Mouse (Mus musculus) hindbrain, embryonic 14.5 days (tissue): ENCODE data around the gene Wwp2. TPM values are rescaled to one million over a fixed set of nuclear protein-coding genes. Genes with fewer than 3 reads are reported as not detected.

Source experiments
- ATAC-seq: fragments of 200-750 bp; cut with Nextera tagmentation; 2 replicates; pipeline ENCODE4 v1.8.0; 2017; ENCODE audit warnings: moderate number of reproducible peaks, mild to moderate bottlenecking, moderate TSS enrichment, moderate library complexity; ENCODE audit not compliant: low FRiP score
- DNase-seq: peaks from one replicate; pipeline ENCODE4 v3.0.0-alpha.2; 2015; ENCODE audit warnings: low spot score
- H3K27ac ChIP-seq: fragments of 300-500 bp; sonication (generic); 2 replicates; pipeline ENCODE4 v1.5.1; 2014; ENCODE audit warnings: mild to moderate bottlenecking, moderate library complexity
- H3K27me3 ChIP-seq: fragments of 300-500 bp; sonication (generic); 2 replicates; pipeline ENCODE4 v1.6.1; 2014; ENCODE audit warnings: mild to moderate bottlenecking, low read length, mixed read lengths; ENCODE audit not compliant: control insufficient read depth, insufficient read depth
- H3K36me3 ChIP-seq: fragments of 300-500 bp; sonication (generic); replicated peaks from 2 replicates; pipeline ENCODE4 v1.6.1; 2014; ENCODE audit not compliant: control insufficient read depth, insufficient read depth
- H3K4me1 ChIP-seq: fragments of 300-500 bp; sonication (generic); replicated peaks from 2 replicates; pipeline ENCODE4 v1.6.1; 2014; ENCODE audit warnings: antibody characterized with exemption, low read length, mixed read lengths; ENCODE audit not compliant: control insufficient read depth, insufficient read depth
- H3K4me2 ChIP-seq: fragments of 300-500 bp; sonication (generic); replicated peaks from 2 replicates; pipeline ENCODE4 v1.6.1; 2014; ENCODE audit warnings: mild to moderate bottlenecking, moderate library complexity
- H3K4me3 ChIP-seq: fragments of 300-500 bp; sonication (generic); replicated peaks from 2 replicates; pipeline ENCODE4 v1.5.1; 2014; ENCODE audit warnings: mild to moderate bottlenecking, low read length
- H3K9ac ChIP-seq: fragments of 300-500 bp; sonication (generic); 2 replicates; pipeline ENCODE4 v1.6.1; 2014
- H3K9me3 ChIP-seq: fragments of 300-500 bp; sonication (generic); 2 replicates; pipeline ENCODE4 v1.6.1; 2016; ENCODE audit warnings: low read length; ENCODE audit not compliant: control insufficient read depth
- WGBS: fragments of 180-500 bp; shearing (Covaris S2); extraction: QIAGEN DNeasy Blood & Tissue Kit; methylation state at CpG from one replicate; pipeline ENCODE4 v1.1.7; 2014; 5-methylcytosine and 5-hydroxymethylcytosine counted together
- polyA plus RNA-seq: library from polyadenylated mRNA; unstranded; fragments of >200 nt; fragmentation: Nextera tagmentation; extraction: Ambion mirVana; gene quantifications from 2 replicates; pipeline ENCODE4 v1.2.1, GENCODE M21; 2014

The Wwp2 gene
- polyA plus RNA-seq, 1 experiment from 2014 or later: 37.5 TPM

DNA sequence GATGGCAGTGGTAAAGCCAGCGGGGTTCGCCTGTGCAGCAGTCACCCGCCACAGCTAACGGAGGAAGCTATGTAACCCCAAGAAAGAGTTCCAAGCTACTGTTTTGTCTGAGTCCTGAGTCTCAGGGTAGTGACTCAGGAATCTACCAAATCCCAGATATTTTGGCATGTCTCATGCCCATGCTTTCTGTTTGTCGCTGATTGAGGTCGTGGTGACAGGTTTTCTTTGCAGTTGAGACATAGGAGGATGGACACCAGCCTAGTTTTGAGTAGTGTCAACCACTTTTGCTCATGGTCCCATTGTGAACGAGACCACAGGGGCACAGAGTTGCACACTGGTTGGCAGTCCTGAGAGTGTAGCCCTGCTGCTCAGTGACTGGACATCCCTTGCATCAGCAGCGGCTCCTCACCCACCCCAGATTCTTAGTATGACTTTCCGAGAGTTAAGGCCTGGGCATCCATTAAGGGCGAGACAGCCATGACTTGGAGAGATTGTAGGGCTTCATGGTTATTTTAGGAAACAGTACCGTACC, 109.5 kb downstream of the Wwp2 start:
- H3K4me1 ChIP-seq: no peaks in the 10 kb centered on the region
- DNase-seq: no peak
- whole genome bisulfite sequencing: 91% methylated on average over 11 of the region's 11 CpGs
- peaks cover 43% of the 10 kb centered on the region for H3K36me3 ChIP-seq
- no peak overlapping the region for H3K4me3 ChIP-seq
- H3K9ac ChIP-seq: no peak overlapping the region
- H3K9me3 ChIP-seq: no peaks in the 10 kb centered on the region
- ATAC-seq: no peak
- no peak overlapping the region for H3K27ac ChIP-seq
- H3K4me2 ChIP-seq: no peak overlapping the region
- no peaks in the 10 kb centered on the region for H3K27me3 ChIP-seq

DNA sequence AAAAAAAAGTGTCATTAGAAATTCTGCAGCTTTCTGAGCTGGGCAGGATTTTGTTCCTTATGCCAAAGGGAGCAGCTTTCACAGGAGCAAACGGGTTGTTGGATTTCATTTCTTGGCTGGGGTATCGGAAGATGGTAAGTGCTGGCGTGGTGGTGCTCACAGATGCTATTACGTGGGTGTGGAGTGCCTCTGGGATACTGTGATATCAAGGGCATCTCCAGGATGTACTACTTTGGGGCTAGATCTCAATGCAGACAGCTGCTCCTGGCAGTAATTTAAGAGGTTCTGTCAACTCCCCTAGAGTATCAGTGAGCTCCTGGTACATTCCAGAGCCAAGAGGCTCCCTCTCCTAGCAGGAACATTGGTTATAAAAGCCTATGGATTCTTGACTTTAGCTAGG, 110.0 kb downstream of the Wwp2 start:
- H3K36me3 ChIP-seq: peaks cover 38% of the 10 kb centered on the region
- no peak for ATAC-seq

DNA sequence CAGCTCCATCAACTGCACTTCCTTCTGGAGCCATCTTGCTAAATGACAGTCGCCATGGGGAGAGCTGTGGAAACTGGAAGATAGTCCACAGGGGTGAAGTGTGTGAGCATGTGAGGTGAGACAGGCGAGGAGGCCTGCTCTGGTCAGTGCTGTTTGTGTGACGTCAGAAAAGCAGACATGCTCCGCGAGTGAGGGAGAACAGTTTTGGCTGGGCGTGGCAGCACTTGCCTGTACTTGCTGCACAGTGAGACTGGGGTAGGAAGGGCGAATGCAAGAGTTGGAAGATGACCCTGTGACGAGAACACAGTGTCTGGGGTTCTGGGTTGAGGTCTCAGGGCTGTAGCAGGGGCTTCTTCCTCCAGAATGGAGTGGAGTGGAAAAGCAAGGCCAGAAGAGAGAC, 110.7 kb downstream of the Wwp2 start:
- DNase-seq (no peak), ATAC-seq (no peak)
- H3K36me3 ChIP-seq: peaks cover 33% of the 10 kb centered on the region
- H3K27ac ChIP-seq: no peak overlapping the region
- H3K4me2 ChIP-seq: no peak overlapping the region
- no peaks in the 10 kb centered on the region for H3K9me3 ChIP-seq
- H3K9ac ChIP-seq: no peak overlapping the region
- H3K4me1 ChIP-seq: no peaks in the 10 kb centered on the region
- WGBS: 92% methylated on average over 8 of the region's 8 CpGs
- no peak overlapping the region for H3K4me3 ChIP-seq
- no peaks in the 10 kb centered on the region for H3K27me3 ChIP-seq

More for the DNA sequence above, 110.0 kb downstream of the Wwp2 start:
- 98% methylated on average over 4 of the region's 4 CpGs for WGBS
- Histone ChIP-seq H3K4me2 (no peak overlapping the region), H3K4me3 (no peak overlapping the region), H3K9ac (no peak overlapping the region), H3K9me3 (no peaks in the 10 kb centered on the region), H3K4me1 (no peaks in the 10 kb centered on the region), H3K27ac (no peak overlapping the region), H3K27me3 (no peaks in the 10 kb centered on the region)
- DNase-seq: no peak

GRCm38 (mm10) chr8:107552234-107552633, 116.1 kb downstream of the Wwp2 start:
- no peaks in the 10 kb centered on the region for H3K4me1 ChIP-seq
- H3K9me3 ChIP-seq: no peaks in the 10 kb centered on the region
- H3K27ac ChIP-seq: no peak overlapping the region
- no peak overlapping the region for H3K9ac ChIP-seq
- no peak for DNase-seq
- ATAC-seq: no peak
- H3K4me2 ChIP-seq: no peak overlapping the region
- H3K36me3 ChIP-seq: peaks cover 36% of the 10 kb centered on the region
- 22% methylated on average over 6 of the region's 6 CpGs for WGBS
- no peak overlapping the region for H3K4me3 ChIP-seq
- H3K27me3 ChIP-seq: no peaks in the 10 kb centered on the region

- ATAC-seq (no peak), DNase-seq (no peak)
- no peak overlapping the region for H3K27ac ChIP-seq
- no peak overlapping the region for H3K4me2 ChIP-seq
- no peaks in the 10 kb centered on the region for H3K27me3 ChIP-seq
- 94% methylated on average over 10 of the region's 10 CpGs for WGBS
- H3K4me3 ChIP-seq: no peak overlapping the region
- H3K36me3 ChIP-seq: peaks cover 28% of the 10 kb centered on the region
- H3K4me1 ChIP-seq: no peaks in the 10 kb centered on the region
- no peaks in the 10 kb centered on the region for H3K9me3 ChIP-seq
- H3K9ac ChIP-seq: no peak overlapping the region
These were observed 119.1 kb downstream of the Wwp2 start for GRCm38 (mm10) chr8:107555231-107555630.

GRCm38 (mm10) chr8:107556511-107556936, 120.4 kb downstream of the Wwp2 start:
- ATAC-seq: peak; percentile 43; the same call in 1 of the 2 replicates
- H3K9ac ChIP-seq: 0 out of 2 replicates have a peak overlapping the region, but pooled peaks have one; percentile 12
- H3K4me2 ChIP-seq: no peak overlapping the region
- H3K4me3 ChIP-seq: no peak overlapping the region
- no peaks in the 10 kb centered on the region for H3K27me3 ChIP-seq
- no peak overlapping the region for H3K27ac ChIP-seq
- 21% methylated on average over 12 of the region's 12 CpGs for WGBS
- DNase-seq: peak; percentile 34
- no peaks in the 10 kb centered on the region for H3K4me1 ChIP-seq
- peaks cover 28% of the 10 kb centered on the region for H3K36me3 ChIP-seq
- no peaks in the 10 kb centered on the region for H3K9me3 ChIP-seq

GRCm38 (mm10) chr8:107560820-107561536, 124.8 kb downstream of the Wwp2 start:
- H3K9ac ChIP-seq: no peak overlapping the region
- H3K4me3 ChIP-seq: no peak overlapping the region
- peaks cover 21% of the 10 kb centered on the region; the same call in 1 of the 2 replicates for H3K36me3 ChIP-seq
- no peaks in the 10 kb centered on the region for H3K9me3 ChIP-seq
- H3K27ac ChIP-seq: no peak overlapping the region
- H3K4me1 ChIP-seq: no peaks in the 10 kb centered on the region
- H3K4me2 ChIP-seq: no peak overlapping the region
- no peak for DNase-seq
- ATAC-seq: no peak
- WGBS: 71% methylated on average over 16 of the region's 16 CpGs
- H3K27me3 ChIP-seq: no peaks in the 10 kb centered on the region

- Histone ChIP-seq H3K36me3 (0 out of 2 replicates have a peak, but pooled peaks cover 12% of the 10 kb centered on the region), H3K9ac (no peak overlapping the region), H3K4me2 (no peak overlapping the region), H3K4me3 (no peak overlapping the region), H3K27ac (no peak overlapping the region), H3K9me3 (no peaks in the 10 kb centered on the region), H3K4me1 (no peaks in the 10 kb centered on the region), H3K27me3 (no peaks in the 10 kb centered on the region)
- DNase-seq: no peak
- 80% methylated on average over 9 of the region's 9 CpGs for WGBS
- no peak for ATAC-seq
These were observed 126.0 kb downstream of the Wwp2 start for GRCm38 (mm10) chr8:107562164-107562563.

GRCm38 (mm10) chr8:107571046-107571445, 134.9 kb downstream of the Wwp2 start:
- Histone ChIP-seq H3K36me3 (no peaks in the 10 kb centered on the region), H3K9ac (no peak overlapping the region), H3K9me3 (no peaks in the 10 kb centered on the region), H3K4me3 (no peak overlapping the region), H3K27ac (no peak overlapping the region), H3K27me3 (no peaks in the 10 kb centered on the region), H3K4me1 (no peaks in the 10 kb centered on the region), H3K4me2 (no peak overlapping the region)
- DNase-seq (no peak), ATAC-seq (no peak)
- WGBS: 89% methylated on average over 2 of the region's 2 CpGs
